Mouse (Mus musculus): ENCODE measurements at regions not wholly inside any gene's neighbourhood (a gene's known extent, or its start where the extent isn't known, plus 50 kb on each side); places are given as distances from the start of the nearest gene placed in this dataset.

DNA sequence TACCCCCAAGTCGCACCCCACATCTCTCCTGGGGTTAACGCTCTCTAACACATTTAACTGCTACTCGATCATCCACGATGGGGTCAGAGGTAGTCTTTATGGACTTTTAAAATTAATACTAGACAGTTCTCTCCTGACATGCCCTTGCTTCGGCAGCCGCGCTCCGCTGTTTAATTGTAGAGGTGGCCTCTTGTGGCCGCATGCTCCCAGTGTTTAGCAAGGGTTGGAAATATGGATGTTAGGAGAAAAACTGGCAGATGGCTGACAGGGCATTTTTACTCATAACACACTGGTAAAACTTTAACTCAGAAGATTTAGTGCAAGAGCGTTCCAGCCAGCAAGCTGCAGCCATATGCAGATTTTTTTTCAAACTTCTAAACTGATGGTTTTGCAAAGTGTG, 242.7 kb downstream of the Tshz3 start:
- in situ Hi-C loops (cut with MboI, MseI): no loop called here

DNA sequence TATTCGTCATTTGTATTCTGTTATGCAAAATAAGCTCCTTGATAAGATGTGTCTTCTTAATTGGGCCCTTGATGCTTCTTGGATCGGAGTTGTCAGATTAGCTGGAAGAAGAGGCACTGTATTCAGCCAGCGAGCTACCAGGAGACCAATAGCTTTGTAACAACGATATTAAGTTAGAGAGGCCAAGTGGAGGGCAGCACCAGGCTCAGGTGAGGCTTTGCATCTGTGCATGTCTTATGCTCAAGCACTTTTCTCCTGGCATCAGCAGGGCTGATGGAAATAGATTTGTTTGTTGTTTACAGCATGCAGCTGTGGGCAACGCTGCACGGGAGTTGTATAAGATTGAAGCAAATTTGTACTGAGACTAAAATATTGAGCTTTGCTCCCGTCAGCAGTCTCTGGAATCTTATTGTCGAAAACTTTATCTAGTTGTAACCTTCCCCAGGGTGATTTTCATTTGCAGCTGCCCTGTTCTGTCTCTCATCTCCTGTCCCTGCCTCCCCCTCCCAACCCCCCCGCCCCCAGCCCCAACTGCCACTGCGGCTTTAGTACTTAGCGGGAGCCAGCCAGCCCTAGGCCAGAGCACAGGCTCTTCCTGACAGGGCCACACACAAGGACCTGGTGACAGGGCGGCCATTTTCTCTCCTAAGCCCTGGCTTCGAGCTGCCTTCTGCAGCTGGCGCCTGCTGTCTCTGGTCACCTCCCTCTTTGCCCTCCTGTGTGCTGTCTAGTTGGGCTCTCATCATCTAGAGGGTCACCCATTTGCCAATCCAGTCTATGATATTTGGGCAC, 247.3 kb downstream of the Tshz3 start:
- in situ Hi-C loops (cut with MboI, MseI): no loop called here

DNA sequence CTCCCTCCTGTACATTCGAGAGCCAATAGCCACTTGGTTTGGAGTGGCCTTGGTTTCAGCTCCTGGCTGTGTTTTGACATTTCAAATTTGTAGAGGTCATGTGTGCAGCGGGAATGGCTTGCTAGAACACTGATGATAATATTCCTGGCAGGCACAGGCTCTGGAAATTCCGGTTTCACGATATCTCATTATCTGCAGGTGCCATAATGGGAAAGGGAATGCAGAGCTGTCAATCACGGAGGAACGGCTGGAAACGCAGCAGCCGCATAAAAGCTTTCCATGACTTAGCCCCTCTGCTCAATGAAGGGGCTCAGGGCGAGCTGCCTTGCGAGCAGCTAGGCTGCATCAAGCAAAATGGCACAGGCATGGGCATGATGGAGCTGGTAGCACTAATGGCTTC, 251.6 kb downstream of the Tshz3 start:
- in situ Hi-C loops (cut with MboI, MseI): no loop called here

DNA sequence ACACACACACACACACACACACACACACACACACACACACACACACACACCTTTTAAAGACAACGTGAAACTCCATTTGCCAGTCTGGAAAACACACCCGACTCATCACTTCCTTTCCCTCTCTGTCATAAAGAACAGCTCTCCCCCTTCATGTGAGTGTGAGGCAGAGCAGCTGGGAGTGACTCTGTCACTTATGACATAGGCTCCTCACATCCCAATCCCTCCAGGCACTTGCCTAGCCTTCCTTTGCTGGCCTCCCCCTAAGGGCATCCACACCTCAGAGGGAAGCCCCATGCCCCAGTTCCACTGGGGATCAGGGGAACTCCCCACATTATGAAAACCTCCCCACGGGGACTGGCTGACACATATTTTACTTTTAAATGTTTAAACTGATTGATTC, 257.5 kb downstream of the Tshz3 start:
- in situ Hi-C loops (cut with MboI, MseI): no loop called here

DNA sequence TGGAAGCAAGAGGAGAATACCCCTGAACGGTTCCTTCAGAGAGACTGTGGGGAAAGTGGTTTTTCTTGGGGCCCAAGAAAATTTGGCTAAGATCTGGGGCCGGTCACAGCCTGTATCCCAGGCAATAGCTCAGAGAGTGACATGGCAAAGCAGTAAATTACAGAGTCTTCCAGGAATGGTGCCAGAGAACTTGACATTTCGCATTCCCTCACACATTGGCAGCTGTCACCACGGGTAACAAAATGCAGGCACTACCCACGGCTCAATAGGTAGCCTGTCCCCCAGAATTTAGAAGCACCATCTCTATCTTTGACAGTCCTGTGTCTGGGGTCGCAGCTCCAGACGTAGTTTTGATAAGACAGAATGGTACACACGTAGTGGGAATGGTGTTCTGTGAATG, 260.3 kb downstream of the Tshz3 start:
- in situ Hi-C loops (cut with MboI, MseI): no loop called here

DNA sequence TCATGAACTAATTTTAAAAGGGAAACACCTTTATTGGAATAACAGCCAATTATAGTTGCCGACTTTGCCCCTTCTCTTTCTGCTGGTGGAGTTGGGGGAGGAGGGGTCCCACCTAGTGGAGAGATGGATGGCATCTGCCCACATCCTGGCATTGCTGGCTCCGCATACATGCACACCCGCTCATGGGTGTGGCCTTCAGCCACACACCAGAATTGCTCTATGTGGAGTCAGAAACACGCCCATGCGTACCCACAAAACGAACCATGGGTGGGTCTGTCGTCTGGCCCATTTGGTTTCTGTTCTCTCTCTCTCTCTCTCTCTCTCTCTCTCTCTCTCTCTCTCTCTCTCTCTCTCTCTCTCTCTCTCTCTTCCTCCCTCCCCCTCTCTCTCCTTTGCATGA, 273.9 kb downstream of the Tshz3 start:
- in situ Hi-C loops (cut with MboI, MseI): no loop called here

DNA sequence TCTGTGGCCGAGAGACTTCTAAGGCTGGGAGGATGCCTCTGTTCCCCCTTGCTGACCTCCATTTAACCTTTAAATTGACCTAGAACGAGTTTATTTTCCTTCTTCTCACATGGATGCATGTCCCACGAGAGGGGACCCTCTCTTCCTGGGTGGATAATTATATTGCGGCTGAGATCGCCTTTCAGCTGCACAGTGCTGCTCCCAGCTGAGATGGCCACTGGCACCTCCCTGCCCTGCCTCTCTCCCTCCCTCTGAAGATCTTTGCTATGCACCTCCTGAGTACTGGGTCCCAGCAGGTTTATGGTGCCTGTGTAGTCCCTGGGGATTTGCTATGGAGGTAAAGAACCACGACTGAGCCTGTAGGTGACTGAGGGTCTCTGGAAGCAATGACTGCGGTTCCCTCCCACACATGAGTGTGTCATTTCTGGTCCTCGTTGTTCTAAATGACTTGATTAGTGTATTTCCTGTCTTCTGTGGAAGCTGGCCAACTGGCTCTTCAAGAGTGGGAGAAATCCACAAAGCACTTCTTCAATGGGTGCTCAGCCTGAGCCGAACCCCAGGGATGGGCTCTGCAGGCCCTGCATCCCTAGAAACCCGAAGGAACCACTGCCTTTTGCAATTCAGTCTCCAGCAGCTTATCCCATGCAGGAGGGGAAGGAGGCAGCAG, 275.9 kb downstream of the Tshz3 start:
- in situ Hi-C loops (cut with MboI, MseI): no loop called here

DNA sequence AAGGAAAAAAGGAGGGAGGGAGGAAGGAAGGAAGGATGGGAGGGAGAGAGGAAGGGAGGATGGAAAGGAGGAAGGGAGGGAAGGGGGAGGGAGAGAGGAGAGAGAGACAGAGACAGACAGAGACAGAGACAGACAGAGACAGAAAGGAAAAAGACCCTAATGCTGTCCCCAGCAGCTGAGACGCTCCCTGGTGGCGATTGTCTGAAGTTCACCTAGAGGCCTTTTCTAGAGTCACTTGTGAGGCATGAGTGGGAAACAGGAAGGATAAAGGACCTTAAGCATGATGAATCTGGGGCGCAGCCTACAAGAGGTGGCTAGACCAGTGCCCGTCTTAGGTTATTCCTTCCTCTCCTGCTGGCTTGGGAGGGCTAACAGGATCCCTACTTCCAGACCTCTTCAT, 276.7 kb downstream of the Tshz3 start:
- in situ Hi-C loops (cut with MboI, MseI): no loop called here

DNA sequence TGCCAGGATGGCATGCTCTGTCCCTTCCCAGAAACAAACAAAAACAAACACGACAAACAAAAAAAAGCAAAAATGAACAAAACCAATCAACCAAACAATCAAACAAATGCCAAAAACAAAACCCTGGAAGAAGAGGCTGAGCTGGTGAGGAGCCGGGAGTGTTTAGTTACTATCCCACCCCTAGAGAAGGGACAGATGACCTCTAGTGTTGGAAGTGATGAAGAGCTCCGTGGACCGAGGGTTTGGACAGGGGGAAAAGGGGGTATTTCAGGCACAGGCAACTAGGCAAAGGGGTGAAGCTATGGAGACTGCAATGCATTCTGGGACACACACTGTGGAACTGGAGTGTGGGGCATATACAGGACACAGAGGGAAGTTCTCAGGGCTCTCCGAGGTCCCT, 277.6 kb downstream of the Tshz3 start:
- in situ Hi-C loops (cut with MboI, MseI): no loop called here

DNA sequence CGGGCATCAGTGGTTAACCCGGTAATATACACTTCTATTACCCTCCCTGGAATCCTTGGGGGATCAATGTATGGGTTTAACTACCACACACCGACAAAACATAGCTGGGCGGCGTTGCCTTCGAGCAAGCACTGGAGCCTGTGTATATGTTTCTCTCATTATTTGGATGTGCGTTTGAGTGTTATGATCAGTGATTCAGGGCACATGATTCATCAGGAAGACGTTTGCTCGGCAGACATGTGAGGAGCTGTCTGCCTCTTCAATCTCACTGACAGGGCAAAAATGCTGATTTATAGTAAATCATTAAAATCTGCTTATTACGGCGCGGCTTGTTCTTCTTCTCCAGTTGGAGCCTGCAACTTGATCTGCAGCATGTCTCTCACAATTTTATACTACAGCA, 279.9 kb downstream of the Tshz3 start:
- in situ Hi-C loops (cut with MboI, MseI): no loop called here

DNA sequence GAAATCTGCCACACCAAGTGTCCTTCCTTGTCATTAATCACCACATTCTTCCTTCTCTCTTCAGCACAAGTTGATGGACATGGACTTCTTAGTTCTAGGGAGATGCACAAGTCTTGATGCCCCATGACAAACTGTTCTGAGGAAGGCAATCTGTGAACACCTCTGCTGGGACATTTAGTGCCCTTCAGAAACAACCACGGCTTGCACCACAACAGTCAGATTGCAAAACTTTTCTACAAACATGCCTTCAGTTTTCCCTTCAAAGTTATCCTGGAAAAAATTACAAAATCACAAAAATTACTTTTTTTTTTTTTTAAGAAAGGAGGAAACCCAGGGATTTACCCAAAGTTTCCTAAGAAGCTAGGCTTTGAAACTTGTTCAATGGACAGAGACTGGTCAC, 291.5 kb downstream of the Tshz3 start:
- in situ Hi-C loops (cut with MboI, MseI): no loop called here

DNA sequence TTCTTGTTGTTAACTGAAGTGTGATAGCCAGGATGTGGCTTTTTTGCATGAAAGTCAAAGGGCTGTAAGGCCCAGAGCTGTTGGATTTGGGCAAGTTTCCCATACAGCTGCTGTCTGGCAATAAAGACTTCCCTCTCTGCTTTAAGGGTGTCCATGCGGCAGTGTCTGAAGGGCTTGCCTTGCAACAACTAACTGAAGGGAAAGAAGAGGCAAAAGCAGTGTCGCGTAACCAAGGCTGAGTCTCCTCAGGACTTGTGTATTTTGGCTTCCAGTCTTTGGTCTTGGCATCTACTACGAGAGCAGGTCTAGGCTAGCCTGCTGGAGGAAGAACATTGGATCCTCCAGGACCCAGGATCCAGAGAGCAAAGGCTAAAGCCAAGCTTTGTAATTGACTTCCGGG, 306.7 kb downstream of the Tshz3 start:
- in situ Hi-C loops (cut with MboI, MseI): no loop called here

DNA sequence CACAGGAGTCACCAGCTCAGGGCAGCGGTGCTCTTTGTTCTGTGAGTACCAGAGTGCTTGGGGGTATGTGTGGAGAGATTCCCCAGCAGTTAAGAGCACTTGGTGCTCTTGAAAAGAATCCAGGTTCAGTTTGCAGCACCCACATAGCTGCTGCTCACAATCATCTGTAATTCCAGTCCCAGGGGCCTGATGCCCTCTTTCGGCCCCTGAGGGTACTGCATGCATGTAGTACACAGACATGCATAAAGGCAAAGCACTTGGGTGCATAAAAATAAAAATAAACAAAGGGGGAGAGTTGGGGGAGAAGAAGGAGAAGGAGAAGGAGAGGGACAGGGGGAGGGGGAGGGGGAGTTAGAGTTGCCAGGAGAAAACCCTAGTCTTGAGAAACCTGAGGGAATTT, 307.8 kb downstream of the Tshz3 start:
- in situ Hi-C loops (cut with MboI, MseI): no loop called here

DNA sequence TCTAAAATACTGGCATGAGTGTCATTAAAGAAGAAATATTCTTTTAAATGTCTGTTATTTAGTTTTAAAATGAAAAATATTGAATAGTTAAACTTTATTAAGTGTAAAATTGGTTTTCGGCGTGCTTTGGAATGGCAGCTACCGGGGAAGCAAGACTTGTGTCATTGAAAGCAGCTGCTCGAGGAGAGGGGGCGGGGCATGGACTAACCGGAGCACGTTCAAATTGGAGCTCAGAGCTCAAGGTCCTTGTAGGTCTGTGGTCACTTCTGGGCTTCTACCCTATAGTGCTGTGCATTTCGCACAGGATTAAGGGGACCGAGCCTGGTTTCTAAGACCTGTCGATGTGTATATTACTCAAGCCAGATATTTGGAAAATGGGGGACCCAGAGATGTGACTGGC, 309.0 kb downstream of the Tshz3 start:
- in situ Hi-C loops (cut with MboI, MseI): no loop called here

DNA sequence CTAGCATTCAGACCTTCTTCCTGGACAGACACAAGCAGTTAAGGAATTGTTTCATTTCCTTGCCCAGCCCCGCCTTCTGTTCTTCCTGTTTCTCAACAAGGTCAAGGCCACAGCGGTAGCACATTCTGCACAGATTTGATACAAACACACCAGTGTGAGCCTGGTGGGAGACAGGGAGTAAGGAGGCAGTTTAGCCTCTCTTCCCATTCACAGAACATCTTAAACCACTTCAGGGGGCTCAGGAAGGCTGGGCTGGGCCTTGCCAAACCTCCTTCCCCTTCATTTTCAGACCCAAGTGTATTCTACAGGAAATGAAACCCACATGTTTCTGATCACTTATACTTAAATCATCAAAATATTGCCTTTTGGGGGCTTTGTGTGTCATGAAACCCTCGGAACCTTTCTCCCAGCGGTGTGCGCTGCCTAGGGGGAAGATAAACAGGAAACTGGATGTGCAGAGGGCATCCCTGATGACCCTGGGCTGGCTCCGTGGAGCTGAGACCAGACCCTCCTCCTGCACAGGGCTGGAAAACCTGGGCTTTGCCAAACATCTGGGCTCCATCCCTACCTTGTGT, 313.3 kb downstream of the Tshz3 start:
- in situ Hi-C loops (cut with MboI, MseI): no loop called here

DNA sequence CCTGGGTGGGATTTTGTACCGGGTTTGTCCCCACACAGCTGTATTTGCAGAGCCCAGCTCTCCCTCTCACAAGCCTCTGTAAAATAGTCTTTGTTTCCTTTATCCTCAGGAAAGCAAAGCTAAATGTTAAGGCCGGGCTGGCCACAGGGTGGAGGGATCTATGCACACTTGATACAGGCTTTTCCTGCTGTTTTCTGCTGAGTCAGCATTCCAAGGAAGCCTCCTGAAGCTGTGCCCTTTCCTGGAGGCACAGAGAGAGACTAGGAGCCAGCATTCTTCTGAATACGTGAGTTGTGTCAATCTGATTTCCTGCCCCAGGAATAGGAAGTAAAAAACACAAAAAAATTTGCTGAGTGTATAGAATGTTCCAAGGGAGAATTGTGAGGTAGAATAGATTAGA, 322.2 kb downstream of the Tshz3 start:
- in situ Hi-C loops (cut with MboI, MseI): no loop called here

DNA sequence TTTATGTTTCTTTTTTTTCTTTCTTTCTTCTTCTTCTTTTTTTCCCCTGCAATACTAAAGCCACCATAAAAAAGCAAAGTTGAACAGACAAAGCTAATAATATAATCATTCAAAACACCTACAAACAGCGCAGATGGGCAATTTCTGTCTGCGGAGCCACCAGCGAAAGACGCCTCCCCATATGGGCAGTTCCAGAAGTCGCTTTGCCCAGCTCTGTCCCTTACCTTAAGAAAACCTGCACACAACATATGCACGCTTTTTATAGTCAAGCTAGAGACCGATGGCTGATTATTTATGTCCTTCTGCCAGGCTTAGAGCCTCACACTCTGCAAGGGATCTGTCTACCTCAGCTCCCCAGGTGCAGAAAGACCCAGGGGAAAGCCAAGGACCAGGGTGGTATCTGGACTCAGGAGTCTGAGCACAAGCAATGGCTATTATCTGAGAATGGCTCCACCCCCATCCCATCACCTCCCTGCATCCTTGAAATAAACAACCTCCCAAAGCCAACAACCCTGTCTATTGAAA, 326.6 kb downstream of the Tshz3 start:
- in situ Hi-C loops (cut with MboI, MseI): no loop called here

DNA sequence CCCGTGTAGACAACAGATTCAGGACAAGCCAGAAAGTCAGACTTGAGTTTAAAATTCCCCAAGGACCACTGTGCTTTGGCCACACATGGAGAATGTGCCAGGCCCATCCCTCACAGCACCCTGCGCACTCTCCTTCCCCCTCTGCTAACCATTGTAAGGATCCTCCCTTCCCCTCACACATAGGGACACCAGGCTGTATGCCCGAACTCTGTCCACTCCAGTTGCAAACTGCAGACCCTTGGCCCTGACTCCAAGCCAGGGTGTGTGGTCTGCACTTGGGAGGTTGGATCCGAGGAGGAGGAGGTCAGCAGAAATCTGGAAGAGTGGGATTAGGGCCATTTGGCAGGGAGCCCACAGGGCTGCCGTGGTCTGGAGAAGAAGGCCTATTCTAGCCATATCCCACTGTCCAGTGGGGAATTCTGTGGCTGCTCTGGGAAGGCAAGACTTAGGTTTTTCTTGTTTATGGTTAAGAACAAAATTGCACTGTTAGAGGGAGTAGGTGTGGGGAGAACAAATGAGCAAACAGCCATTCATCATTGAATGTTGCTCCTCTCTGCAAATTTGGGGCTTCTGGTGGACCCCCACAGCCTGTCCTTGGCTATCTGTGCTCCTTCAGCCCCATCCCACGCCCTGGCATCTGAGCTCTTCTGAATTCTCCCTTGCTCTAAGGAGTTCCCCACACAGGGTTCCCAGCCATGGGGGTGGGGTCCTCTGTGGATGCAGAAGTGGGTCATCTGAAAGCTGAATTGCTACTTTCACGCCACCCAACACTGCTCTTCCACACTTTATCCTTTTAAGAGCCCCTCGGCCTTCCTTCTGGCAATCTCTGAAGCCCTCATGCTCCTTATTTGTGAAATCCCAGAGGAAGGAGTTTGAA, 366.9 kb downstream of the Tshz3 start:
- in situ Hi-C loops (cut with MboI, MseI): no loop called here

DNA sequence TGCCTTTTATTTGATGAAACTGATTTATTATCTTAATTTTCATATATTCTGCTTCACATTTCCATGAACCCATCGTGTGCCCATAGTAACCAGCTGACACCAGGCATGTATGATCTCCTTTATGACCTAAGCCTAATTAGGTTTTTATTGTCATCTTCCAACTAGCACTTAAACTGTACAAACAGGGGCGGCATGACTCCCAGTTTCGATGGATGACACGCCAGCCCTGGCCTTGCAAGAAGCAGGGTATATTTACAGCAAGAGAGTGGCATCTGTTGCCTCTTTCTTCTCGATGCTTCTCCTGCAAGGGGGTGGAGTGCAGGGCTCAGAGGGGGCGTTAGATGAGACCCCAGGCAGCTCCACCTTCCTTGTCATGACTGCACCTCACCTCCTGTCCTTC, 379.8 kb downstream of the Tshz3 start:
- in situ Hi-C loops (cut with MboI, MseI): no loop called here

DNA sequence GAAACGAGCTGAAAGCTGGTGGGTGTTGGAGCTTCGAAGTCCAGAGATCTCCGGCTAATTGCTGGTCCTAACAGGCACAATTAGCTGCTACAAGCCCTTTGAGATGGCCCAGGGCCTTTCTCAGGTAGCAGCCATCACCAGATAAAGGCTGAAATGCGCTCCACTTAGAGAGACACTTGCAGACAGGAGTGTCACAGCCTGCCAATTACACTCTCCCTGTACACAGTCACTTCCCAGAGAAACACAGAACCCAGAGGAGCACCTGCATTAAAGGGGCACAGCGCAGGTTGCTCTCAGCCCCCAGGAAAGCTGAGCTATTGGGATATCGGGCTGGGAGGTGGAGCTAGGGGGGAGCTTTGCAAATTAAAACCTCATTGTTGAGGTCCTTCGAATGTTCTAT, 380.2 kb downstream of the Tshz3 start:
- in situ Hi-C loops (cut with MboI, MseI): no loop called here

DNA sequence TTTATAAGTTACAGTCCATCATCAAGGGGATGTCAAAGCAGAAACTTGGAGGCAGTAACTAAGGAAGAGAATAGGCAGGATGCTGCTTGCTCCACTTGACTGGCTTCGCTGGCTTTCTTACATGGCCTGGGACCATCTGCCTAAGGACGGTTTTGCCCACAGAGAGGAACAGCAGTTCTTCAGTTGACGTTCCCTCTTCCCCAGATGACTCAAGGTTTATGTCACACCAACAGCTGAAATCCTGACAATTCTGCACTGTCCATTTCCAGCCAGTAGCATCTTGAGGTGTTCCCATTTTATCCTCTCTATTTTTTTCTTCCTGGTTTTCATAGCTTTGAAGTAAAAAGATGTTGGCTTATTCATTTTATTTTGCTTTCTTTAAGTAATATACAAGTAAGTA, 391.8 kb downstream of the Tshz3 start:
- in situ Hi-C loops (cut with MboI, MseI): no loop called here

DNA sequence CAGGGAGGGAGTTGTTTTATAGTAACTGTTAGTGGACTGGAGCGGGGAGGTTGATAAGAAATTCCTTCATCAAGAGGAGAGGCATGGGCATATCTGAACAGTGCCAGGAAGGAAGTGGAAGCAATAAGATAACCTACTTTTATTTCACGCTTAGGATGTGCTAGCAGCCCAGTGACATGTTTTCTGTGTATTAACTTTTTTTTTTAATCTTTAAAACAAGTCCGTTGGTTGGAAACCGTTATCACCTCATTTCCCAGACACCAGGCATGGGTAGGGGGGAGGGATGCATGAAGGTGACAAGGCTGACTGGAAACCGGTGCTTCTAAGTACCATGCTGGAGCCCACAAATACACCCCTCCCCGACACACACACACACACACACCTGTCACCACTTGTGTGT, 394.7 kb downstream of the Tshz3 start:
- in situ Hi-C loops (cut with MboI, MseI): no loop called here

All from T-helper 2 cell (primary cell).